Mouse (Mus musculus) thymus, adult 2 months (tissue): ENCODE data around the gene Tbc1d4.

Experiments
- CTCF ChIP-seq: fragments of 200-500 bp; IDR thresholded peaks from 2 replicates; pipeline ENCODE4 v1.5.1; 2012; ENCODE audit warnings: mild to moderate bottlenecking, control low read depth, low read length, moderate library complexity, borderline replicate concordance; ENCODE audit not compliant: control insufficient read depth, poor library complexity, insufficient read depth; ENCODE audit errors: extremely low read depth
- POLR2A ChIP-seq: fragments of 200-500 bp; IDR thresholded peaks from 2 replicates; pipeline ENCODE4 v1.6.1; 2012; ENCODE audit warnings: mild to moderate bottlenecking, low read length, control low read depth, moderate library complexity; ENCODE audit not compliant: control insufficient read depth, poor library complexity, insufficient read depth; ENCODE audit errors: extremely low read depth

GRCm38 (mm10) chr14:101488264-101488810, 120.7 kb downstream of the Tbc1d4 start:
- TF ChIP-seq CTCF (no peak), POLR2A (no peak)
